Mouse (Mus musculus) cerebellum, adult 11 months (tissue): ENCODE measurements at regions not wholly inside any gene's neighbourhood (a gene's known extent, or its start where the extent isn't known, plus 50 kb on each side); places are given as distances from the start of the nearest gene placed in this dataset.

Experiments
- DNase-seq: peaks from one replicate; pipeline ENCODE4 v3.0.0; 2022

- no peak for DNase-seq
These were observed 117.1 kb upstream of the Pkdcc start for GRCm38 (mm10) chr17:83097998-83098397.

- DNase-seq = no peak
These were observed 116.2 kb upstream of the Pkdcc start for GRCm38 (mm10) chr17:83098679-83099413.

- DNase-seq = no peak
These were observed 114.1 kb upstream of the Pkdcc start for GRCm38 (mm10) chr17:83101035-83101434.

GRCm38 (mm10) chr17:83101756-83102155 lies 113.3 kb upstream of the Pkdcc start:
- no peak for DNase-seq

- DNase-seq = no peak
These were observed 112.2 kb upstream of the Pkdcc start for GRCm38 (mm10) chr17:83102675-83103412.

GRCm38 (mm10) chr17:83108151-83108550 lies 106.9 kb upstream of the Pkdcc start:
- no peak for DNase-seq

- no peak for DNase-seq
These were observed 105.2 kb upstream of the Pkdcc start for GRCm38 (mm10) chr17:83109792-83110440.

GRCm38 (mm10) chr17:83110556-83110955 lies 104.5 kb upstream of the Pkdcc start:
- no peak for DNase-seq

GRCm38 (mm10) chr17:83115146-83115545 lies 99.9 kb upstream of the Pkdcc start:
- DNase-seq = peak; percentile 13

- DNase-seq = no peak
These were observed 99.1 kb upstream of the Pkdcc start for GRCm38 (mm10) chr17:83115832-83116480.

- no peak for DNase-seq
These were observed 94.3 kb upstream of the Pkdcc start for GRCm38 (mm10) chr17:83120665-83121232.

GRCm38 (mm10) chr17:83122525-83123280 lies 92.4 kb upstream of the Pkdcc start:
- DNase-seq = no peak

GRCm38 (mm10) chr17:83125057-83125456 lies 90.0 kb upstream of the Pkdcc start:
- DNase-seq = no peak

GRCm38 (mm10) chr17:83127842-83128241 lies 87.2 kb upstream of the Pkdcc start:
- DNase-seq = no peak

GRCm38 (mm10) chr17:83128843-83129544 lies 86.1 kb upstream of the Pkdcc start:
- peak; percentile 23 for DNase-seq

- no peak for DNase-seq
These were observed 85.4 kb upstream of the Pkdcc start for GRCm38 (mm10) chr17:83129658-83130057.

GRCm38 (mm10) chr17:83133201-83133600 lies 81.9 kb upstream of the Pkdcc start:
- no peak for DNase-seq

- no peak for DNase-seq
These were observed 79.5 kb upstream of the Pkdcc start for GRCm38 (mm10) chr17:83135441-83136120.

GRCm38 (mm10) chr17:83136267-83136666 lies 78.8 kb upstream of the Pkdcc start:
- DNase-seq = no peak

GRCm38 (mm10) chr17:83137720-83138119 lies 77.4 kb upstream of the Pkdcc start:
- DNase-seq = no peak
